Mouse (Mus musculus): ENCODE results near the gene Cradd. TPM values are rescaled to one million over a fixed set of nuclear protein-coding genes. Genes with fewer than 3 reads are reported as not detected.

Gene Cradd
- polyA plus RNA-seq, 1 experiment from 2014 or later = 15.0 TPM

GRCm38 (mm10) chr10:95210167-95210566 lies 113.8 kb downstream of the Cradd start:
- H3K4me2 ChIP-seq = no peak overlapping the region
- H3K27ac ChIP-seq (ENCODE audit: low read depth, low read length) = no peak overlapping the region
- ATAC-seq (ENCODE audit: low FRiP score) (no peak), DNase-seq (ENCODE audit: low spot score, missing footprints) (no peak)
- no peaks in the 10 kb centered on the region for H3K4me1 ChIP-seq (ENCODE audit: control insufficient read depth, insufficient read depth, low read length)
- H3K36me3 ChIP-seq (ENCODE audit: control insufficient read depth, insufficient read depth, low read length) = no peaks in the 10 kb centered on the region
- no peak overlapping the region for H3K9ac ChIP-seq (ENCODE audit: low read length)
- 85% methylated on average over 4 of the region's 4 CpGs for WGBS
- H3K27me3 ChIP-seq (ENCODE audit: control insufficient read depth, insufficient read depth, low read length) = no peaks in the 10 kb centered on the region
- no peaks in the 10 kb centered on the region for H3K9me3 ChIP-seq (ENCODE audit: control insufficient read depth, low read length)
- no peak overlapping the region for H3K4me3 ChIP-seq (ENCODE audit: low read depth, low read length)

- WGBS = 87% methylated on average over 8 of the region's 8 CpGs
- Histone ChIP-seq H3K27ac (ENCODE audit: low read depth, low read length) (no peak overlapping the region), H3K4me2 (no peak overlapping the region), H3K27me3 (ENCODE audit: control insufficient read depth, insufficient read depth, low read length) (no peaks in the 10 kb centered on the region), H3K9me3 (ENCODE audit: control insufficient read depth, low read length) (no peaks in the 10 kb centered on the region), H3K36me3 (ENCODE audit: control insufficient read depth, insufficient read depth, low read length) (no peaks in the 10 kb centered on the region), H3K4me3 (ENCODE audit: low read depth, low read length) (no peak overlapping the region), H3K9ac (ENCODE audit: low read length) (no peak overlapping the region), H3K4me1 (ENCODE audit: control insufficient read depth, insufficient read depth, low read length) (no peaks in the 10 kb centered on the region)
- ATAC-seq (ENCODE audit: low FRiP score) = no peak
- no peak for DNase-seq (ENCODE audit: low spot score, missing footprints)
These were observed 116.5 kb downstream of the Cradd start for GRCm38 (mm10) chr10:95207423-95207822.

DNA sequence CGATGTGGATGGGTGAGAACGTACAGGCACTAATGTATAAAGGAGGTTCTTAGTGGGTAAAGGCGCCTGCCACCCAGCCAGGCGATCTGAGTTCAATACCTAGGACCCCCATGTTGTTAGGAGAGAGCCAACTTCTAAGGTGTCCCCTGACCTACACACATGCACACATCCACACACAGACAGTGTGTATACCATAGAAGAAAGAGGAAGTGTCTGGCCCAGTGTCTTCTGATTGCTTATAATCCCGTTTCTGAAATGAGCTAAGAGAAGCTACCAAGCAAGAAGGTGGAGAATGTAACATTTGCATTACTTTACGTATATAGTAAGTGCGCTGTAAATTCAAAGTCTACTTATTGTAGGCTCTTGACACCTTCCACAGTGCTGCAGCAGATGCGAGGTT lies 122.4 kb downstream of the Cradd start:
- Histone ChIP-seq H3K4me2 (no peak overlapping the region), H3K9ac (ENCODE audit: low read length) (no peak overlapping the region), H3K4me1 (ENCODE audit: control insufficient read depth, insufficient read depth, low read length) (no peaks in the 10 kb centered on the region), H3K27ac (ENCODE audit: low read depth, low read length) (no peak overlapping the region), H3K27me3 (ENCODE audit: control insufficient read depth, insufficient read depth, low read length) (no peaks in the 10 kb centered on the region), H3K4me3 (ENCODE audit: low read depth, low read length) (no peak overlapping the region), H3K36me3 (ENCODE audit: control insufficient read depth, insufficient read depth, low read length) (no peaks in the 10 kb centered on the region), H3K9me3 (ENCODE audit: control insufficient read depth, low read length) (no peaks in the 10 kb centered on the region)
- 89% methylated on average over 8 of the region's 8 CpGs for WGBS
- DNase-seq (ENCODE audit: low spot score, missing footprints) = no peak
- ATAC-seq (ENCODE audit: low FRiP score) = no peak

- H3K9ac ChIP-seq (ENCODE audit: low read length) = no peak overlapping the region
- no peak overlapping the region for H3K27ac ChIP-seq (ENCODE audit: low read depth, low read length)
- no peaks in the 10 kb centered on the region for H3K9me3 ChIP-seq (ENCODE audit: control insufficient read depth, low read length)
- ATAC-seq (ENCODE audit: low FRiP score) = no peak
- no peak for DNase-seq (ENCODE audit: low spot score, missing footprints)
- WGBS = 75% methylated on average over 7 of the region's 7 CpGs
- no peaks in the 10 kb centered on the region for H3K4me1 ChIP-seq (ENCODE audit: control insufficient read depth, insufficient read depth, low read length)
- no peaks in the 10 kb centered on the region for H3K27me3 ChIP-seq (ENCODE audit: control insufficient read depth, insufficient read depth, low read length)
- no peak overlapping the region for H3K4me3 ChIP-seq (ENCODE audit: low read depth, low read length)
- no peak overlapping the region for H3K4me2 ChIP-seq
- no peaks in the 10 kb centered on the region for H3K36me3 ChIP-seq (ENCODE audit: control insufficient read depth, insufficient read depth, low read length)
These were observed 123.6 kb downstream of the Cradd start for GRCm38 (mm10) chr10:95200323-95200722.

- Histone ChIP-seq H3K4me2 (no peak overlapping the region), H3K9me3 (ENCODE audit: control insufficient read depth, low read length) (no peaks in the 10 kb centered on the region), H3K27ac (ENCODE audit: low read depth, low read length) (no peak overlapping the region), H3K36me3 (ENCODE audit: control insufficient read depth, insufficient read depth, low read length) (no peaks in the 10 kb centered on the region), H3K4me1 (ENCODE audit: control insufficient read depth, insufficient read depth, low read length) (no peaks in the 10 kb centered on the region), H3K9ac (ENCODE audit: low read length) (no peak overlapping the region), H3K27me3 (ENCODE audit: control insufficient read depth, insufficient read depth, low read length) (no peaks in the 10 kb centered on the region), H3K4me3 (ENCODE audit: low read depth, low read length) (no peak overlapping the region)
- ATAC-seq (ENCODE audit: low FRiP score) (no peak), DNase-seq (ENCODE audit: low spot score, missing footprints) (no peak)
- 79% methylated on average over 11 of the region's 11 CpGs for WGBS
These were observed 124.2 kb downstream of the Cradd start for GRCm38 (mm10) chr10:95199541-95200269.

DNA sequence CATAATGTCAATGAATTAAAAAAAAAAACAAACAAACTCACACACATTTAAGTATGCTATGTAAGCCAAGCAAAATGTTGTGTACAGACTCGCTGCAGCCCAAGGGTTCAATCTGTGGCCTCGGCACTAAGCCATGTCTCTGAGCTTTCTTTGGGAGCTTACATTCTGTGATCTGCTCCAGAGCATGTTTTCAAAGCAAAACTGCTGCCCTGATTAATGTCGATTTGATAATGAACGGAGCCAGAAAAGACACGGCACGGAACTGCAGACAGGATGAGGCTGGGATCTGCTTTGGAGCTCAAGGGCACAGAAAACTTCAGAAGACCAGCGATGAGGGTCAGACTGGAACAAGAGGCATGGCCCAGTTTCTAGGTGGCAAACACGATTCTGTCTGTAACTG lies 126.6 kb downstream of the Cradd start:
- 86% methylated on average over 8 of the region's 8 CpGs for WGBS

DNA sequence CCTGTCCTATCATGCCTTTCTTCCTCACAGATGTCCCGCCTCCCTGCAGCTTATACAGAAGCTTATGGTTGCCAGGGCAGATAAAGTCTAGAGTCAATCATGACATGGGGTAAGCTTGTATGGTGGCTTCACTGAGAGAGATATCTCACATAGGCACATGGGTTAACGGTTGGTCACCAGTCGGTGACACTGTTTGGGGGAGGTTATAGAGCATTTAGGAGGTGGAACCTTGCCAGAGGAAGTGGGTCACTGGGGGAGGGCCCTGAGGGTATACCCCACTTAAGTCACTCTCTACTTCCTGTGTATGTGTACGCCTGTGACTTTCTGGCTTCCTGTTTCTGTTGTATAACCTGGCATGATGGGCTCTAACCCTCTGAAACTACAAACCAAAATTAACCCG lies 128.2 kb downstream of the Cradd start:
- Histone ChIP-seq H3K9me3 (ENCODE audit: control insufficient read depth, low read length) (no peaks in the 10 kb centered on the region), H3K4me2 (no peak overlapping the region), H3K36me3 (ENCODE audit: control insufficient read depth, insufficient read depth, low read length) (no peaks in the 10 kb centered on the region), H3K27ac (ENCODE audit: low read depth, low read length) (no peak overlapping the region), H3K4me3 (ENCODE audit: low read depth, low read length) (no peak overlapping the region), H3K27me3 (ENCODE audit: control insufficient read depth, insufficient read depth, low read length) (no peaks in the 10 kb centered on the region), H3K9ac (ENCODE audit: low read length) (no peak overlapping the region), H3K4me1 (ENCODE audit: control insufficient read depth, insufficient read depth, low read length) (no peaks in the 10 kb centered on the region)
- ATAC-seq (ENCODE audit: low FRiP score) (no peak), DNase-seq (ENCODE audit: low spot score, missing footprints) (no peak)
- 93% methylated on average over 5 of the region's 5 CpGs for WGBS

More for the DNA sequence above, 126.6 kb downstream of the Cradd start:
- no peak for DNase-seq (ENCODE audit: low spot score, missing footprints)
- ATAC-seq (ENCODE audit: low FRiP score) = no peak
- no peaks in the 10 kb centered on the region for H3K27me3 ChIP-seq (ENCODE audit: control insufficient read depth, insufficient read depth, low read length)
- H3K27ac ChIP-seq (ENCODE audit: low read depth, low read length) = no peak overlapping the region
- no peak overlapping the region for H3K9ac ChIP-seq (ENCODE audit: low read length)
- no peaks in the 10 kb centered on the region for H3K36me3 ChIP-seq (ENCODE audit: control insufficient read depth, insufficient read depth, low read length)
- H3K9me3 ChIP-seq (ENCODE audit: control insufficient read depth, low read length) = no peaks in the 10 kb centered on the region
- no peaks in the 10 kb centered on the region for H3K4me1 ChIP-seq (ENCODE audit: control insufficient read depth, insufficient read depth, low read length)
- no peak overlapping the region for H3K4me2 ChIP-seq
- H3K4me3 ChIP-seq (ENCODE audit: low read depth, low read length) = no peak overlapping the region

DNA sequence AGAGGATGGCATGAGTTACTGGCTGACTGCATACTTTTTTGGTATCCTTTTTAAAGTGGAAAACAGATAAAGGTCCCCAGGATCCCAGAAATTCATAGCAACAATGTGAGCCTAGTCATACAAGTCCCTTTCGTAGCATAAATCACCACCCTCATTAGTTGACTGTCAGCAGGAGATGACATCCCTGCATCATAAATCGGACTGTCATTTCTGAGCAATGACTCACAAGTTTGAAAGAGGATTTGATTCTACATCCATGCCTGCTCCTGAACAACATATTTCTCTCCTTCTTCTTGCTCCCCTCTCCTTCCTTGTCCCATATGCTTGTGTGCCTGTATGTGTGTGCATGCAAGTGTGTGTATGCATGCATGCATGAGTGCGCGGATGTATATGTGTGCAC lies 129.2 kb downstream of the Cradd start:
- WGBS = 96% methylated on average over 4 of the region's 4 CpGs
- DNase-seq (ENCODE audit: low spot score, missing footprints) (no peak), ATAC-seq (ENCODE audit: low FRiP score) (no peak)
- Histone ChIP-seq H3K27ac (ENCODE audit: low read depth, low read length) (no peak overlapping the region), H3K4me3 (ENCODE audit: low read depth, low read length) (no peak overlapping the region), H3K4me1 (ENCODE audit: control insufficient read depth, insufficient read depth, low read length) (no peaks in the 10 kb centered on the region), H3K4me2 (no peak overlapping the region), H3K9me3 (ENCODE audit: control insufficient read depth, low read length) (no peaks in the 10 kb centered on the region), H3K9ac (ENCODE audit: low read length) (no peak overlapping the region), H3K27me3 (ENCODE audit: control insufficient read depth, insufficient read depth, low read length) (no peaks in the 10 kb centered on the region), H3K36me3 (ENCODE audit: control insufficient read depth, insufficient read depth, low read length) (no peaks in the 10 kb centered on the region)

GRCm38 (mm10) chr10:95193875-95194281 lies 130.1 kb downstream of the Cradd start:
- no peaks in the 10 kb centered on the region for H3K4me1 ChIP-seq (ENCODE audit: control insufficient read depth, insufficient read depth, low read length)
- no peak for DNase-seq (ENCODE audit: low spot score, missing footprints)
- 77% methylated on average over 11 of the region's 11 CpGs for WGBS

More at GRCm38 (mm10) chr10:95193875-95194281, 130.1 kb downstream of the Cradd start:
- no peak overlapping the region for H3K27ac ChIP-seq (ENCODE audit: low read depth, low read length)
- H3K4me2 ChIP-seq = no peak overlapping the region
- ATAC-seq (ENCODE audit: low FRiP score) = no peak
- H3K9ac ChIP-seq (ENCODE audit: low read length) = no peak overlapping the region
- H3K4me3 ChIP-seq (ENCODE audit: low read depth, low read length) = no peak overlapping the region
- H3K27me3 ChIP-seq (ENCODE audit: control insufficient read depth, insufficient read depth, low read length) = no peaks in the 10 kb centered on the region
- no peaks in the 10 kb centered on the region; the same call in 1 of the 2 replicates for H3K9me3 ChIP-seq (ENCODE audit: control insufficient read depth, low read length)
- no peaks in the 10 kb centered on the region for H3K36me3 ChIP-seq (ENCODE audit: control insufficient read depth, insufficient read depth, low read length)
